Mouse (Mus musculus) cortical plate, adult 2 months (tissue): Measurements from ENCODE around the gene Ccn2.

Source experiments
- CTCF ChIP-seq: fragments of 200-500 bp; IDR thresholded peaks from 2 replicates; pipeline ENCODE4 v1.5.1; 2011; ENCODE audit warnings: mild to moderate bottlenecking, control low read depth, low read length; ENCODE audit not compliant: insufficient read depth; ENCODE audit errors: extremely low read depth
- POLR2A ChIP-seq: fragments of 200-500 bp; IDR thresholded peaks from 2 replicates; pipeline ENCODE4 v1.6.1; 2011; ENCODE audit warnings: mild to moderate bottlenecking, low read length, control low read depth; ENCODE audit not compliant: insufficient read depth; ENCODE audit errors: extremely low read depth

- TF ChIP-seq CTCF (no peak), POLR2A (no peak)
Observed at GRCm38 (mm10) chr10:24554091-24554490, 41.2 kb upstream of the Ccn2 start.
